In the genomic region with DNA sequence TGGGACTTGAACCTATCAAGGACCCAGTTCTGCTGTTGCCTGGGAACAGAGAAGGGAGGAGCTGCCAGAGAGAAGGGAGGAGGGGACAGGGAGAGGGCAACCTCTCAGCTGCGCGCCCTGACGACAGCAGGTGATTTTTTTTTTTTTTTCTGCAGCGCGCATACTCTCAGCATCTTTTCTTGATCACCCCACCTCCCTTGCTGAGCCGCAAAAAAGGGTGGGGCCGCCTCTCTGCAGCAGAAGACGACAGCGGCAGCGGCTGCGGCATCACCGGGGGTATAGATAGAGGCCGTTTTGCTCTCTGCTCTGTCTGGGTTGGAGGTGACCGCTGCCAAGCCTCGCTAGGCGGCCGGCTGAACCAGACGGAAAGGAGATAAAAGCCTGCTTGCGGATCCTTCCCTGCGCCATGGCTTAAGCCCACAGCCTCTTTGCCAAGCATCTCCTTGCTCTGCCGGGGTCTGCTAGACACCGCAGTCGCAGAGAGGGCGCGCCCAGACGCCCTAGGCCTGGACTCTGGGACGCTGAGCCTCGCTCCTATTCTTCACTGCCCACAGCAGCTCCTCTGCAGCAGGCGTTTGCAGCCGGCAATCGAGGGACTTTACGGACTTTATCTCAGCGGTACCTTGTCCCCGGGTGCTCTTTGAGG, we compare ENCODE assay signal across 8 mouse cellular contexts. TPM values are rescaled to one million over a fixed set of nuclear protein-coding genes. Genes with fewer than 3 reads are reported as not detected.
DNase-seq lines count a peak whose midpoint lies in the region; ATAC-seq and TF ChIP-seq lines count a peak whose summit lies in the region.

A gene (plus strand): TSS at position 197 of the 646 bp plus-strand sequence.

- no peak for TF ChIP-seq CTCF in lung, postnatal 0 days (IDR thresholded peaks at IDR 0.05)

- no peak for TF ChIP-seq EP300 in lung, postnatal 0 days (IDR thresholded peaks at IDR 0.05)

- H3K27me3 ChIP-seq in liver, embryonic 11.5 days (replicated peaks; ENCODE audit: control insufficient read depth, insufficient read depth, low read length) = peaks cover 72% of the 10 kb centered on the region
- no peaks in the 10 kb centered on the region for H3K27me3 ChIP-seq in forebrain, embryonic 15.5 days
- H3K27me3 ChIP-seq in lung, postnatal 0 days (replicated peaks; ENCODE audit: insufficient read depth, low read length) = peaks cover 26% of the 10 kb centered on the region

- no peak for ATAC-seq in liver, embryonic 11.5 days (replicated peaks; ENCODE audit: low FRiP score)
- peak; percentile 60 for ATAC-seq in cerebellum, adult (ENCODE audit: insufficient number of reproducible peaks, low FRiP score, low TSS enrichment)
- peak; percentile 66 for ATAC-seq in forebrain, embryonic 15.5 days (replicated peaks)
- no peak for ATAC-seq in lung, postnatal 0 days

- DNase-seq in liver, embryonic 11.5 days (ENCODE audit: low spot score) = no peak
- DNase-seq in liver = no peak
- peak; percentile 55 to 71 for DNase-seq in layer of hippocampus, postnatal 10 days (ENCODE audit: low spot score in 2 of 2)
- peak; percentile 45 for DNase-seq in lung, postnatal 0 days (ENCODE audit: low spot score)
- peak; percentile 84 for DNase-seq in right cerebral cortex, postnatal 25 days
- no peak for DNase-seq in kidney, adult 8-10 months

- peak within 1 kb of the TSS; percentile 66 for H3K4me2 ChIP-seq in liver, embryonic 11.5 days
- H3K4me2 ChIP-seq in forebrain, embryonic 15.5 days (replicated peaks) = peak within 1 kb of the TSS; percentile 83
- H3K4me2 ChIP-seq in lung, postnatal 0 days (replicated peaks; ENCODE audit: low read depth, low read length) = peak within 1 kb of the TSS; percentile 67

- no peaks in the 10 kb centered on the region for H3K36me3 ChIP-seq in liver, embryonic 11.5 days (ENCODE audit: control insufficient read depth, insufficient read depth, low read length)
- H3K36me3 ChIP-seq in forebrain, embryonic 15.5 days = no peaks in the 10 kb centered on the region
- H3K36me3 ChIP-seq in lung, postnatal 0 days (ENCODE audit: insufficient read depth, low read length) = no peaks in the 10 kb centered on the region

- peak within 1 kb of the TSS; percentile 42 for H3K4me3 ChIP-seq in liver, embryonic 11.5 days (ENCODE audit: low read depth, low read length)
- H3K4me3 ChIP-seq in forebrain, embryonic 15.5 days = peak within 1 kb of the TSS; percentile 85
- peak within 1 kb of the TSS; percentile 43 for H3K4me3 ChIP-seq in lung, postnatal 0 days (ENCODE audit: low read depth, low read length)

- H3K27ac ChIP-seq in liver, embryonic 11.5 days (ENCODE audit: low read depth, low read length) = no peak within 1 kb of the TSS
- H3K27ac ChIP-seq in forebrain, embryonic 15.5 days (replicated peaks) = peak within 1 kb of the TSS; percentile 93
- H3K27ac ChIP-seq in lung, postnatal 0 days (ENCODE audit: low read length) = peak within 1 kb of the TSS; percentile 71

- no peak within 1 kb of the TSS for H3K9ac ChIP-seq in liver, embryonic 11.5 days (ENCODE audit: low read depth, low read length)
- H3K9ac ChIP-seq in forebrain, embryonic 15.5 days (replicated peaks) = peak within 1 kb of the TSS; percentile 71
- no peak within 1 kb of the TSS for H3K9ac ChIP-seq in lung, postnatal 0 days (replicated peaks; ENCODE audit: low read depth)

- H3K4me1 ChIP-seq in liver, embryonic 11.5 days (replicated peaks; ENCODE audit: control insufficient read depth, insufficient read depth, low read length) = peaks cover 8% of the 10 kb centered on the region; the same call in 1 of the 2 replicates
- H3K4me1 ChIP-seq in forebrain, embryonic 15.5 days = peaks cover 36% of the 10 kb centered on the region
- H3K4me1 ChIP-seq in lung, postnatal 0 days (ENCODE audit: insufficient read depth, low read depth, low read length) = peaks cover 12% of the 10 kb centered on the region; the same call in 1 of the 2 replicates

- WGBS in liver, embryonic 11.5 days = 2% methylated on average over 34 of the region's 34 CpGs
- WGBS in forebrain, embryonic 15.5 days = 0% methylated on average over 34 of the region's 34 CpGs
- 3% methylated on average over 32 of the region's 34 CpGs for WGBS in lung, postnatal 0 days

- H3K9me3 ChIP-seq in liver, embryonic 11.5 days (ENCODE audit: control insufficient read depth, low read length) = no peaks in the 10 kb centered on the region
- no peaks in the 10 kb centered on the region for H3K9me3 ChIP-seq in forebrain, embryonic 15.5 days
- no peaks in the 10 kb centered on the region for H3K9me3 ChIP-seq in lung, postnatal 0 days (ENCODE audit: low read length)

RNA-seq across cellular contexts. Expression of the gene that starts here (rescaled TPM):
- 0.32 and 0.69 TPM in 2 replicates for polyA plus RNA-seq in liver, embryonic 11.5 days (2014; fragmentation: Nextera tagmentation; extraction: Ambion mirVana)
- polyA plus RNA-seq in forebrain, embryonic 15.5 days (2015; fragmentation: Nextera tagmentation; extraction: Ambion mirVana) = 77.8 and 80.9 TPM in 2 replicates
- 100 to 1,000 TPM; 178 to 182 TPM for total RNA-seq in layer of hippocampus, postnatal 10 days (2021)
- polyA plus RNA-seq in lung, postnatal 0 days (2015; fragmentation: Nextera tagmentation; extraction: Ambion mirVana) = 29.6 and 35.9 TPM in 2 replicates

Comparison
In these comparisons a context has a peak if more than half of its experiments do, and no peak if none do; other contexts are left out.
1. RNA of the gene that starts here (polyA plus RNA-seq): 77.8 to 80.9 TPM in forebrain, embryonic 15.5 days and 29.6 to 35.9 TPM in lung, postnatal 0 days; 0.32 to 0.69 TPM in liver, embryonic 11.5 days; every median in the first group is over 10 times any median in the second.
2. ATAC-seq: peak in cerebellum, adult (single experiment) and forebrain, embryonic 15.5 days (single experiment); none in liver, embryonic 11.5 days (single experiment) and lung, postnatal 0 days (single experiment).
3. DNase-seq: peak in layer of hippocampus, postnatal 10 days (2 of 2), lung, postnatal 0 days (single experiment) and right cerebral cortex, postnatal 25 days (single experiment); none in liver, embryonic 11.5 days (single experiment), liver (single experiment) and kidney, adult 8-10 months (0 of 2).
4. Peak in every context shown above with its lines, with median percentiles within 50 percentile points of each other: H3K4me2 ChIP-seq and H3K4me3 ChIP-seq.